Mouse (Mus musculus): ENCODE measurements around the gene Tchp.
A peak's percentile ranks its signal among the peaks of the same experiment; 100 is the strongest.

The Tchp gene

GRCm38 (mm10) chr5:114742572-114742971 lies 35.0 kb downstream of the Tchp start:
- no peak for DNase-seq

DNA sequence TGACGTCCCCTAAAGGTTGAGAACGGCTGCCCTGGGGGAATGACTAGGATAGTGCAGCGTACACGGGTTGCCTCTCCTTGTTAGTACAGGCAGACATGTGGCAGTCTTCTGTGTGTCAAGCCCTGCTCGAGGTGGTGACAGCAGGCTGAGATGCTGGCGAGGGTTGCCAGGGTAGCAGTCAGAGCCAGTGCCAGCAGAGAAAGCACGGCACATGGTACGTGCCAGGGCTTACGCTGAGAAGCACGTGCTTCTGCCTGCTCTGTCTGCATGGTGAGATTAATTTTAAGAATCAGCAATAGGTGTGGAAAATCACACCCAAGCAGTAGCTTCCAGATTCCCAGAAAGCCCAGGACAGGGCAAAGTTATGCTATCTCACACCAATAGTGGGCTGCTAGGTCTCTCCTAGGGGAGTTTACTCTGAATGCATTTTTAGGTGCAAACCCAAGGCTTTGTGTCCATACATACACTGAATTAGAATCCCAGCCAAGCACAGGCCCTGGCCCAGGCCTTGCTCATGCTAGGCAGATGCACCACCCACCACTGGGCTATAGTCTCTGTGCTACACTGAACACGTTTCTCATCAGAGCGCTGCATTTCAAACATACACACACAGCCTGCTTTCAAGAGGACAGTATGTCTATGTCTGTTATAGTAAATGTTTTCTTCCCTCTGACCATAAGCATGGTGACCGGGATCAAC lies 35.6 kb downstream of the Tchp start:
- no peak for DNase-seq

- DNase-seq: no peak
These were observed 36.1 kb downstream of the Tchp start for GRCm38 (mm10) chr5:114743697-114744090.

DNA sequence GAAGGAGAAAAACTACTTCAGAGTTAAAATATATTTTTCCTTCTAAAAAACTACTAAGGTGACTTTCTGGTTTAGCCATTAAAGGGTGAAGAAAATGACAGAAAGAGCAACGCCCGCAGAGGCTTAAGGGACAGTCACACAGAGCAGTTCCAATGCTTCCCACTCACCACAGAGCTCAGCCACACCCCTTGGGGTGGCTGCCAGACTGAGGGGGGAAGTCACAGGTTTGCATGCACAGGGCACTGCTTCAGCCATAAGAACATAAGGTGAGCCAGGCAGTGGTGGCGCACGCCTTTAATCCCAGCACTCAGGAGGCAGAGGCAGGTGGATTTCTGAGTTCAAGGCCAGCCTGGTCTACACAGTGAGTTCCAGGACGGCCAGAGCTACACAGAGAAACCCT lies 38.0 kb downstream of the Tchp start:
- peak; percentile 49 for DNase-seq

- DNase-seq: no peak
These were observed 39.3 kb downstream of the Tchp start for GRCm38 (mm10) chr5:114746886-114747285.

GRCm38 (mm10) chr5:114747521-114747920 lies 40.0 kb downstream of the Tchp start:
- no peak for DNase-seq

GRCm38 (mm10) chr5:114750325-114750724 lies 42.8 kb downstream of the Tchp start:
- DNase-seq: no peak

DNA sequence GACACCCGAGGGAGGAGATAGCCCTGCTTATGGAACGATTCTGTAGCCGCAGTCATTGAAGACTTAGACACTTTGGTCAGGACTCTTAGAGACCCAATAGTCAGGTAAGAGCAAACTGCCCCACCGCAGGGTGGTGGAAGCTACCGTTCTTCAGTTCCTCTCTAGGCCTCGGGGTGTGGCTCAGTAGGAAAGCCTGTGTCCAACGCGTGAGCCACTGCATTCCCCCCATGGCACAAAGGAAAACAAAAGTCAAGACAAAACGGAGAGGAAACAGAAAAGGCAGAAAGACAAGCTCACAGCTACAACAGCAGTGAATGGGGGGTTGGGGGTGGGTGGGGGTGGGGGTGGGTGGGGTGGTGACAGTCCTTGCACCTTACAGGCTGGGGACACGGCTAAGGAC lies 44.8 kb downstream of the Tchp start:
- no peak for DNase-seq

- no peak for DNase-seq
These were observed 45.8 kb downstream of the Tchp start for GRCm38 (mm10) chr5:114753384-114753783.

DNA sequence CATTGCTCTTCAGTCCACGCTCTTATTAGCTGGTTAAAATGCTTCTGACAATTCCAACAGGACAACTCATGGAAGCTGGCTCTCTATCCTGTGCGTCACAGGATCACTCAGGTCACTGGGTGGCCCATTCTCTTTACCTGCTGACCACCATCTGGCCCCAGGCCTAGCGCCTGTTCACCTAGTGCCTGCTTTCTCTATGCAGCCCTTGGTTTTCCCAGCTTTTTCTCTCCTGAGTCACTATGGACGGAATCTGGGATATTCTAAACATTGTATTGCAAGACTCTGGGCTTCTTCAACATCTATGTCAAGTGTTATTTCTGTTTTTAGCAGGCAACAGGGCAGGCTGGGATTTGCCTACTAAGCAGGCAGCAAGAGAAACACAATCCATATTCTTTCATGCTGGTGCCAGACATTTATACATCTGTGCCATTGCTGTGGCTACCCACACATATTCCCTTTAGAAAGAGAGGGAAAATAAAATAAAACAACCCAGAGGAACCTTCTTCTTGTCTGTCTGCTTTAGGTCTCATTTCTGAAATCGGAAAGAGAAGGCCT lies 52.1 kb downstream of the Tchp start:
- no peak for DNase-seq

DNA sequence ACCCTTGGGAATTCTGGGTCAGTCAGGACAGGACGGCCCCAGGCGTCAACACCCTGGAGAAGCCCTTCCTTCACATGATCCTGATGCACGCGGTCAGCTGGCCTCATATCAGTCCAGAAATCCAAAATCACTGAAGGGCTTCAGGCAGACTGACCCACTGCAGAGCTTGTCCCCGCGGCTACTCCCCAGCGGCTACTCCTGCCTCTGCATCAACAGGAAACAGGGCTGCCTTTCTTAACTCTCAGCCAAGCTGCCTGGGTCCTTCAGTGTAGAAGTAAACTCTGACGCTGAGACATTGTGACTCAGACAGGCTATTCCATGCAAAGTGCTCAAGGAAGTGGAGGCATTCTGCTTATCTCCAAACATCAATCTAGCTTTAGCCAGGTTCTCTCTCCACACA lies 54.4 kb downstream of the Tchp start:
- no peak for DNase-seq

DNA sequence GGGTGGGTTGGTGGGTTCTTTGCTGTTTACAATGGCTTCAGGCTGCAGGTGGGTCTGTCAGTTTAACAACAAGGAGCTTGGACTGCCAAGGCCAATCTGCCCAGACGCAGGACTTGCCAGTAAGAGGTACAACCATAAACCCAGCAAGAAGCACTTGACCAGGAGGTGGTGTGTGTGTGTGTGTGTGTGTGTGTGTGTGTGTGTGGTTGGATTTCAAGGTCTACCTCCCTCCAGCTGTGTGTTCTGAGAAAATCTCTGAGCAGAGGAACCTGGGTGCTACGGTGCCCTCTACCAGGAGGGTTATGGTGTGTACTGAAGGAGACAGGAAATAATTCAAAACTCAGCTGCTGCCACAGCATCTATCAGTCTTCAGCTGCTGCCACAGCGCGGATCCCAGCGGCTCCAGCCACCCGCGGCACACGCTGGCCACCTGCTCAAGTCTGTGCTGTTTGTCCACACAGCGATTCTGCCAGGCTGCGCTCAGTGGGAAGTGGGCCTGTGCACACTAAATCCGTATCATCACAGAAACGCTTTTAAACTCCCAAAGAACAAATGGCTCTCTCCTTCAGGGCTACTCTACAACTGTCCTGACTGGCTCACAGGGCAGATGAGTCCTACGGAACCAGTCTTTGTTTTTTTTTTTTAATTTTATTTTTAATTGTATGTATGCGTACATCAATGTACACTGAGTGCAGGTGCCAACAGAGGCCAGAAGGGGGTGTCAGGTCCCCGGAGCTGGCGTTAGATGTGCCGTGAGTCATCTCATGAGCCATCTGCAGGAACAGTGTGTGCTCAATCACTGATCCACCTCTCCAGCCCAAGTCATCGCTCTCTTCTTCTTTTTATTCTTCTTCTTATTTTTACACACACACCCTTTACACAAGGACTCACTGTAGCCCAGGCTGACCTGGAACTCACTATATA lies 57.5 kb downstream of the Tchp start:
- DNase-seq: no peak

GRCm38 (mm10) chr5:114766686-114767085 lies 59.1 kb downstream of the Tchp start:
- no peak for DNase-seq

- DNase-seq: no peak
These were observed 59.6 kb downstream of the Tchp start for GRCm38 (mm10) chr5:114767185-114767584.

DNA sequence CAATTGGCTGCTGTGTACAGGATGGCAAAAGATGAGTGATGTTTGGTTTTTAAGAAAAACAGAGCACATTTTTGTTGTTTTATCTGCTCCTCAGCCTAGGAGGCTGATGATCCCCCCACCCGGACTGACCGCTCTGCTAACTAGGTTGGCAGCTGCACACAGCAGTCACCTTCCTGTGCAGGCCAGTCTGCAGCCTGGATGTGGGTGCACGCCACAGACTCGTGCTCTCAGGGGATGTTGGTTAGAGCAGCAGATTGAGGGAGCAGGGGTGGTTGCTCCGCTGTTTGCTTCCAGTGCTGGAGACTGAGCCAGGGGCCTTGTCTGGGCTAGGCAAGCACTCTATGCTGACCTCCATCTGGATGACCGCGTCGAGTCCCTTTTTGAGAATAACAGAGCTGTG lies 62.2 kb downstream of the Tchp start:
- no peak for DNase-seq

- DNase-seq: no peak
These were observed 64.2 kb downstream of the Tchp start for GRCm38 (mm10) chr5:114771796-114772195.

Measured in kidney, postnatal 14 days (tissue).